Mouse (Mus musculus) kidney, adult 2 months (tissue): ENCODE measurements around the gene Hoxd1. TPM values are rescaled to one million over a fixed set of nuclear protein-coding genes. Genes with fewer than 3 reads are reported as not detected.

Source experiments
- DNase-seq: peaks from one replicate; pipeline ENCODE4 v3.0.0; 2021
- H3K27ac ChIP-seq: fragments of 200-500 bp; 2 replicates; pipeline ENCODE4 v1.5.1; 2012; ENCODE audit warnings: low read depth, low read length, control low read depth, inconsistent platforms; ENCODE audit not compliant: insufficient read depth
- H3K27me3 ChIP-seq: fragments of 200-500 bp; replicated peaks from 2 replicates; pipeline ENCODE4 v1.6.1; 2012; ENCODE audit warnings: mild to moderate bottlenecking, moderate library complexity, low read length, inconsistent platforms; ENCODE audit not compliant: control insufficient read depth, insufficient read depth
- H3K36me3 ChIP-seq: fragments of 200-500 bp; 2 replicates; pipeline ENCODE4 v1.6.1; 2012; ENCODE audit warnings: mild to moderate bottlenecking, moderate library complexity, low read length, inconsistent platforms; ENCODE audit not compliant: control insufficient read depth, insufficient read depth
- H3K4me1 ChIP-seq: fragments of 200-500 bp; 2 replicates; pipeline ENCODE4 v1.6.1; 2011; ENCODE audit warnings: low read length; ENCODE audit not compliant: control insufficient read depth, insufficient read depth
- H3K4me3 ChIP-seq: fragments of 200-500 bp; 2 replicates; pipeline ENCODE4 v1.5.1; 2011; ENCODE audit warnings: mild to moderate bottlenecking, low read depth, low read length, control low read depth; ENCODE audit not compliant: insufficient read depth
- CTCF ChIP-seq: fragments of 200-500 bp; conservative IDR thresholded peaks from 2 replicates; pipeline ENCODE4 v1.5.1; 2011; ENCODE audit warnings: low read depth, mild to moderate bottlenecking, control low read depth, low read length, moderate library complexity, mixed read lengths; ENCODE audit not compliant: insufficient read depth, insufficient read length
- POLR2A ChIP-seq: fragments of 200-500 bp; IDR thresholded peaks from one replicate; pipeline ENCODE4 v1.6.1; 2011; ENCODE audit warnings: low read depth, low read length, control low read depth
- WGBS: fragments of 180-500 bp; shearing (Covaris S2); methylation state at CpG from one replicate; pipeline ENCODE4 v1.1.7; 2018; 5-methylcytosine and 5-hydroxymethylcytosine counted together
- polyA plus RNA-seq: library from polyadenylated mRNA; depleted of rRNA; stranded (reverse); fragments of >200 nt; gene quantifications from 2 replicates; pipeline ENCODE4 v1.2.3, GENCODE M21; 2012

The Hoxd1 gene
- polyA plus RNA-seq, 1 experiment = 0.08 TPM

DNA sequence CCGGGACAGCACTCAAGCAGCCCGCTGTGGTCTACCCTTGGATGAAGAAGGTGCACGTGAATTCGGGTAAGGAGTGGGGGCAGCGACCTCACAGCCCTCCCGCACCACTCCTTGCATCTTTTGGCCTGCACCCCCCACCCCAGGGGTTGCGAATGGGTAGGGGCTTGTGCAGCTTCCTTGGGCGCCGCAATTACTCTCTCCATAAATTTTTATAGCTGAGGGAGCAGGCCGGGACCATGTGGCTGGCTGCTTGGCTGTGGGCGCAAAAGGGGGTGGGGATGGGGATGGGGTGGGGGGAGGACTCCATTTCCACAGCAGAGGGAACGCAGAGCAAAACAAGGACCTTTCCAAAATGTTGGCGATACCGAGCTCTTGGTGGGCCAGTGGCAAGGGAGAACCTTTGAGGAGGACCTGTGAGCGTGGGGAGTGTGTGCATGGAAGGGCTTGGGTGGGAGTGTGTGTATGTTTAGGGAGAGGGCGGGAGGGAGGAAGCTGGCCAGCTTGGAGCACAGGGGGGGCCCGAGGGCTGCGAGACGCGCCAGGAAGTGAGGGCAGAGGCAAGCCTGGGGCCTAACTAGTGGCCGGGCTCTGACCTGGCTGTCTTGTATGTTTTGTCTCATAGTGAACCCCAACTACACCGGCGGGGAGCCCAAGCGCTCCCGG is 35.0 kb upstream of the Hoxd1 start:
- Histone ChIP-seq H3K27me3 (no peaks in the 10 kb centered on the region), H3K27ac (no peak overlapping the region), H3K4me3 (peak overlapping the region; percentile 40)

DNA sequence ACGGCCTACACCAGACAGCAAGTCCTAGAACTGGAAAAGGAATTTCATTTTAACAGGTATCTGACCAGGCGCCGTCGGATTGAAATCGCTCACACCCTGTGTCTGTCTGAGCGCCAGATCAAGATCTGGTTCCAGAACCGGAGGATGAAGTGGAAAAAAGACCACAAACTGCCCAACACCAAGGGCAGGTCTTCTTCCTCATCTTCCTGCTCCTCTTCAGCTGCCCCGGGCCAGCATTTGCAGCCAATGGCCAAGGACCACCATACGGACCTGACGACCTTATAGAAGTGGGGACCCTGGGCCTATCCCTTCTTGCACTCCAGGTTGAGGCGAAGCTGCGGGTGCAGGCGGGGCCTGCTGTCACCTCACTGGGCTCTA is 34.5 kb upstream of the Hoxd1 start:
- Histone ChIP-seq H3K27ac (no peak overlapping the region), H3K4me3 (0 out of 2 replicates have a peak overlapping the region, but pooled peaks have one; percentile 40), H3K4me1 (peaks cover 13% of the 10 kb centered on the region; the same call in 1 of the 2 replicates), H3K36me3 (no peaks in the 10 kb centered on the region), H3K27me3 (no peaks in the 10 kb centered on the region)
- TF ChIP-seq CTCF = no peak
- 70% methylated on average over 13 of the region's 13 CpGs for WGBS
- no peak for DNase-seq

More for the DNA sequence above, 35.0 kb upstream of the Hoxd1 start:
- DNase-seq = no peak
- TF ChIP-seq CTCF (no peak), POLR2A (no peak)
- no peaks in the 10 kb centered on the region for H3K36me3 ChIP-seq
- H3K4me1 ChIP-seq = peaks cover 13% of the 10 kb centered on the region; the same call in 1 of the 2 replicates
- 39% methylated on average over 24 of the region's 25 CpGs for WGBS

DNA sequence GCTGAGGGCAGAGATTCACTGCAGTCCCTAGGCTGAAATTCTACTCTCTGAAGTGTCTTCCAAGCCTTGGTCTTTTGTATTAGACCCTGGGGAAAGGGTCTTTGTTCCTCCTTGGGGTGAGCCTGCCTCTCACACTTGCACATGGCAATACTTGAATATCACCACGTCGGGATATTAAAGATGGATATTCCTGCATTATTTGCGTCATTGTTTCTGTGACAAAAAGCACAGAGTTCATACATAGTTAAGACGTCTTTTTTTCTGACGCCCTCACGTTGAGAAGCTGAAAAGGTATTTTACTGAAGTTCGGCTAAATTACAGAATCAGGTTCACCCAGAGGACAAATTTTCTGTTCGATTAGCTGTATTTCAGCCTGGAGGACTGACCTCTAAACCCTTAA is 32.4 kb upstream of the Hoxd1 start:
- TF ChIP-seq POLR2A (no peak), CTCF (no peak)
- no peak overlapping the region for H3K27ac ChIP-seq
- no peak overlapping the region for H3K4me3 ChIP-seq
- no peaks in the 10 kb centered on the region for H3K36me3 ChIP-seq
- H3K27me3 ChIP-seq = no peaks in the 10 kb centered on the region
- WGBS = 57% methylated on average over 8 of the region's 8 CpGs
- H3K4me1 ChIP-seq = peaks cover 5% of the 10 kb centered on the region; the same call in 1 of the 2 replicates
- DNase-seq = no peak

DNA sequence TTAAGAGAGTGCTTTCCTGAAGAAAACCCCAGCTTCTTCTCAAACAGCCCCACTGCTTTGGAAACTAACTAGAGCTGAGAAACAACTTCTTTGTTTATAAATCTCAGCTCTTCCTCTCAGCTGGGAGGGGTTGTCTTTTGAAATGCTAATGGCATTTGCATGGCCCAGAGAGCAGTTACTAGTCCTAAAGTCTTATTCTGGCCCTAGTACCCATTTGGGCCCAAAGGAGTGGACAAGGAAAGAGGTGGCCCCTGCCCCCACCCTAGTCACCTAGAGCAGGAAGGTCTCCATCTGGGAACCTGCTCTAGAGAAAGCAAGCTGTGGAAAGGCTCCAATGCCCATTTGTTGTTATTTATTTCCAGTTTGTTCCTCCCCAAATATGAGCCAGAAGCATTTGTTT is 31.7 kb upstream of the Hoxd1 start:
- Histone ChIP-seq H3K27ac (no peak overlapping the region), H3K4me3 (no peak overlapping the region), H3K36me3 (no peaks in the 10 kb centered on the region), H3K27me3 (no peaks in the 10 kb centered on the region), H3K4me1 (0 out of 2 replicates have a peak, but pooled peaks cover 2% of the 10 kb centered on the region)
- TF ChIP-seq CTCF (no peak), POLR2A (no peak)
- DNase-seq = no peak

DNA sequence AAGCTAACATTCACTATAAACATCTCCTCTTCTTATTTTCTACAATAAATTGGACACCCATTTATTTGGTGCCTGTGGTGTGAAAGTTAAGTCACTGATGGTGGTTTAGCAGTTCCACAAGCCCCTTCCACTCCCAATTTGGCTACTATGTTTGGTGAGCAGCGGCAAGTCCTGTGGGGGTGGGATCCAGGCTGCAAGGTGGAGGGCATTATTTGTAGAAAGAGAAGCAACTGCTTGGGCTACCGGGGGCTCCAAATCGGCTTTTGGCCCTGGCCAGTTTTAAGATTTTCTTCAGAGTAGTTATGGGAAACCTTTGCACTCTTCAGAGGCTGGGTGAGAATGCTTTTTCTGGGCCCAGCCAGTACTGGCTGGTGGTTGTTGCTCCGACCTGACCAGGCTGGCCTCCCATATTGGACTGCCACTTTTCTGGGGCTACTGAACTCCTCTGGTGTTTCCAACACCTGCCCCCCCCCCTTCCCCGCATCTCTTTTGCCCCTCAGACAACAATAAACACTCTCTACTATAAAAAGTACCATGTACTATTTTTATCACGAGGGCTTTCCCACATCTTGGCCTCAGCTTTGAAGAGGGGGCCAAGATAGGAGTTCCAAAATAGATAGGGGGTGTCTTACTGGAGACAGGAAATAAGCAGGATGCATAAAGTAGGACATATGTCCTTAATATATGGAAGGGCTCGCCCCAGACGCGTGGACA is 30.8 kb upstream of the Hoxd1 start:
- H3K27me3 ChIP-seq = no peaks in the 10 kb centered on the region
- no peak for TF ChIP-seq CTCF
- TF ChIP-seq POLR2A = no peak
- no peaks in the 10 kb centered on the region for H3K36me3 ChIP-seq
- no peak for DNase-seq
- WGBS = 65% methylated on average over 9 of the region's 9 CpGs
- no peak overlapping the region for H3K27ac ChIP-seq
- no peak overlapping the region for H3K4me3 ChIP-seq
- H3K4me1 ChIP-seq = no peaks in the 10 kb centered on the region

DNA sequence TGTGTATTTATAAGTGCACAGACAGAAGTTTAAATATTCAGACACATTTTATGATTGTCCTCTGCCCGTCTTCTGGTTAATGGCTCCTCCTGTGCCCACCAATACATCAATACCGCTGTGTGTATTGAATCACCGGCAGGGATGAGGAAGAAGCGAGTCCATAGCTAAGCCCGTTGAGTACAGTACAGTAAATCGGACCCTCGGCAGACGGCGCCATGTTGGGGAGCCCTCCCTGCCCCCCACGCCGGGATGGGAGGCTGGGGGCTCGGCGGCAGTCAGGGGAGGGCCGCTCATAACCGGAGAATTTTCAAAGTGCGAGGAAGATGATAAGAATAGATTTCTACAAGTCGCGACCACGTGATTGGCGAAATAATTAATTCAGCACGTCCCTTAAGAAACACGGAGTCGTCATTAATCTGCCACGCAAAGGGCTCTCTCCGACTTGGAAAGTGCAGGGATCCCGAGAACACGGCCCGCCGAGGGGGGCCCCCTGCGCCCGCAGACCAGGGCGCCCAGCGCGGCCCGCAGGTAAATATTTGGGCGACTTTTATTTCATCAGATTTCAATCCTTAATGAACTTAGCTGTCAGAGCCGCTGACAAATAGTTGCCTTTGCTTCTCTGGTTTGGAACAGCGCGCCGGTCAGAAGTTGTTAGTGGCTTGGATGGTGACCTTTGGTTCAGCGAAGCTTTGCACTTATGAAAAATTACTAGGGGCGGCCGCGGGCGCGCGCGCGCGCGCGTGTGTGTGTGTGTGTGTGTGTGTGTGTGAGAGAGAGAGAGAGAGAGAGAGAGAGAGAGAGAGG is 30.1 kb upstream of the Hoxd1 start:
- H3K4me3 ChIP-seq = peak overlapping the region; percentile 24; the same call in 1 of the 2 replicates
- H3K4me1 ChIP-seq = no peaks in the 10 kb centered on the region
- TF ChIP-seq CTCF (no peak), POLR2A (no peak)
- WGBS = 16% methylated on average over 52 of the region's 52 CpGs
- no peaks in the 10 kb centered on the region for H3K36me3 ChIP-seq
- peak; percentile 54 for DNase-seq
- H3K27ac ChIP-seq = peak overlapping the region; percentile 24; the same call in 1 of the 2 replicates
- H3K27me3 ChIP-seq = no peaks in the 10 kb centered on the region

DNA sequence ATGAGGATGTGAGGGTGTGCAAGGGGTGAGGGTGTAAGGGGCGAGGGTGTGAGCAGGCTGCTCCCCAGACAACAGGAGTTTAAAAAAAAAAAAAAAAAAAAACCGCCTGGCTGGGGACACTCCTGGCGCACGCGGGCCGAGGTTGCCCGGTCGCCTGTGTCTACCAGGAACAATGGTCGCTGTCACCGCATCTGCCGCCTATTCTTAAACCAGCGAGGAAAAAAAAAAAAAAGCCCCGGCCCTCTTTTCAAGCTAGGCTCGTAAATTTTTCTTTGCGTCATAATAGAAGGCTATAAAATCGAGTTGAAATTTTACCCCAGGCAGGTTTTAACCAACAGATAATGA is 29.5 kb upstream of the Hoxd1 start:
- H3K4me1 ChIP-seq = no peaks in the 10 kb centered on the region
- 23% methylated on average over 16 of the region's 16 CpGs for WGBS

More for the DNA sequence above, 29.5 kb upstream of the Hoxd1 start:
- no peaks in the 10 kb centered on the region for H3K36me3 ChIP-seq
- no peak for TF ChIP-seq POLR2A
- TF ChIP-seq CTCF = no peak
- H3K27ac ChIP-seq = no peak overlapping the region
- no peaks in the 10 kb centered on the region for H3K27me3 ChIP-seq
- DNase-seq = no peak
- no peak overlapping the region for H3K4me3 ChIP-seq
